Mouse (Mus musculus) neural tube, embryonic 11.5 days (tissue): Measurements from ENCODE around the gene Zfand3. TPM values are rescaled to one million over a fixed set of nuclear protein-coding genes. Genes with fewer than 3 reads are reported as not detected.

ENCODE experiments used
- ATAC-seq: fragments of 200-750 bp; cut with Nextera tagmentation; 2 replicates; pipeline ENCODE4 v1.8.0; 2017; ENCODE audit warnings: moderate number of reproducible peaks, mild to moderate bottlenecking, moderate TSS enrichment, moderate library complexity; ENCODE audit not compliant: insufficient read depth, low FRiP score, low TSS enrichment
- DNase-seq: peaks from one replicate; pipeline ENCODE4 v3.0.0-alpha.2; 2015; ENCODE audit warnings: low spot score
- H3K27ac ChIP-seq: fragments of 300-500 bp; sonication (generic); 2 replicates; pipeline ENCODE4 v1.5.1; 2014; ENCODE audit warnings: low read depth, mild to moderate bottlenecking, low read length
- H3K27me3 ChIP-seq: fragments of 300-500 bp; sonication (generic); 2 replicates; pipeline ENCODE4 v1.6.1; 2014; ENCODE audit warnings: mild to moderate bottlenecking, low read length, mixed read lengths; ENCODE audit not compliant: control insufficient read depth, insufficient read depth
- H3K36me3 ChIP-seq: fragments of 300-500 bp; sonication (generic); 2 replicates; pipeline ENCODE4 v1.6.1; 2014; ENCODE audit warnings: mild to moderate bottlenecking, low read length, moderate library complexity, mixed read lengths; ENCODE audit not compliant: control insufficient read depth, insufficient read depth
- H3K4me1 ChIP-seq: fragments of 300-500 bp; sonication (generic); 2 replicates; pipeline ENCODE4 v1.6.1; 2014; ENCODE audit warnings: low read length, mixed read lengths; ENCODE audit not compliant: control insufficient read depth, insufficient read depth
- H3K4me2 ChIP-seq: fragments of 300-500 bp; sonication (generic); 2 replicates; pipeline ENCODE4 v1.6.1; 2014; ENCODE audit warnings: low read depth, mild to moderate bottlenecking, moderate library complexity
- H3K4me3 ChIP-seq: fragments of 300-500 bp; sonication (generic); 2 replicates; pipeline ENCODE4 v1.5.1; 2014; ENCODE audit warnings: low read depth, low read length
- H3K9ac ChIP-seq: fragments of 300-500 bp; sonication (generic); 2 replicates; pipeline ENCODE4 v1.6.1; 2014; ENCODE audit warnings: mild to moderate bottlenecking, low read length
- H3K9me3 ChIP-seq: fragments of 300-500 bp; sonication (generic); 2 replicates; pipeline ENCODE4 v1.6.1; 2016; ENCODE audit warnings: low read length; ENCODE audit not compliant: control insufficient read depth
- WGBS: fragments of 180-500 bp; shearing (Covaris S2); extraction: QIAGEN DNeasy Blood & Tissue Kit; methylation state at CpG from one replicate; pipeline ENCODE4 v1.1.7; 2014; 5-methylcytosine and 5-hydroxymethylcytosine counted together
- polyA plus RNA-seq: library from polyadenylated mRNA; unstranded; fragments of >200 nt; fragmentation: Nextera tagmentation; extraction: Ambion mirVana; gene quantifications from 2 replicates; pipeline ENCODE4 v1.2.1, GENCODE M21; 2014

Gene Zfand3
- polyA plus RNA-seq, 1 experiment from 2014 or later: 67.0 TPM

- Histone ChIP-seq H3K4me3 (no peak overlapping the region), H3K4me1 (peaks cover 3% of the 10 kb centered on the region; the same call in 1 of the 2 replicates), H3K36me3 (no peaks in the 10 kb centered on the region), H3K9me3 (no peaks in the 10 kb centered on the region), H3K4me2 (no peak overlapping the region), H3K27ac (no peak overlapping the region), H3K9ac (no peak overlapping the region), H3K27me3 (no peaks in the 10 kb centered on the region)
- no peak for ATAC-seq
- DNase-seq: no peak
- 90% methylated on average over 3 of the region's 3 CpGs for WGBS
Measured at GRCm38 (mm10) chr17:30069776-30070175, 65.2 kb downstream of the Zfand3 start.

GRCm38 (mm10) chr17:30070631-30071030, 66.1 kb downstream of the Zfand3 start:
- Histone ChIP-seq H3K4me2 (no peak overlapping the region), H3K9ac (no peak overlapping the region), H3K36me3 (no peaks in the 10 kb centered on the region), H3K4me3 (no peak overlapping the region), H3K4me1 (no peaks in the 10 kb centered on the region), H3K27me3 (no peaks in the 10 kb centered on the region), H3K9me3 (no peaks in the 10 kb centered on the region), H3K27ac (no peak overlapping the region)
- no peak for DNase-seq
- no peak for ATAC-seq
- WGBS: 90% methylated on average over 5 of the region's 5 CpGs

GRCm38 (mm10) chr17:30072613-30073012, 68.1 kb downstream of the Zfand3 start:
- Histone ChIP-seq H3K4me1 (no peaks in the 10 kb centered on the region), H3K4me2 (no peak overlapping the region), H3K9me3 (no peaks in the 10 kb centered on the region), H3K27ac (no peak overlapping the region), H3K36me3 (no peaks in the 10 kb centered on the region), H3K4me3 (no peak overlapping the region), H3K27me3 (no peaks in the 10 kb centered on the region), H3K9ac (no peak overlapping the region)
- no peak for DNase-seq
- ATAC-seq: no peak
- 88% methylated on average over 3 of the region's 3 CpGs for WGBS

GRCm38 (mm10) chr17:30075896-30076295, 71.4 kb downstream of the Zfand3 start:
- Histone ChIP-seq H3K4me1 (no peaks in the 10 kb centered on the region), H3K4me3 (no peak overlapping the region), H3K27me3 (no peaks in the 10 kb centered on the region), H3K9me3 (no peaks in the 10 kb centered on the region), H3K9ac (no peak overlapping the region), H3K36me3 (no peaks in the 10 kb centered on the region; the same call in 1 of the 2 replicates), H3K27ac (no peak overlapping the region), H3K4me2 (no peak overlapping the region)
- ATAC-seq (no peak), DNase-seq (no peak)
- 76% methylated on average over 5 of the region's 5 CpGs for WGBS

- H3K4me3 ChIP-seq: no peak overlapping the region
- no peaks in the 10 kb centered on the region for H3K9me3 ChIP-seq
- 76% methylated on average over 4 of the region's 4 CpGs for WGBS
- H3K4me2 ChIP-seq: no peak overlapping the region
- DNase-seq: no peak
- H3K36me3 ChIP-seq: no peaks in the 10 kb centered on the region
- no peak for ATAC-seq
- H3K4me1 ChIP-seq: no peaks in the 10 kb centered on the region
- H3K9ac ChIP-seq: no peak overlapping the region
- no peak overlapping the region for H3K27ac ChIP-seq
- H3K27me3 ChIP-seq: no peaks in the 10 kb centered on the region
Measured at GRCm38 (mm10) chr17:30084007-30084406, 79.5 kb downstream of the Zfand3 start.

GRCm38 (mm10) chr17:30086695-30087094, 82.2 kb downstream of the Zfand3 start:
- ATAC-seq: no peak
- no peaks in the 10 kb centered on the region for H3K9me3 ChIP-seq

GRCm38 (mm10) chr17:30088431-30088830, 83.9 kb downstream of the Zfand3 start:
- no peaks in the 10 kb centered on the region for H3K9me3 ChIP-seq
- no peak overlapping the region for H3K4me2 ChIP-seq
- DNase-seq (no peak), ATAC-seq (no peak)
- H3K4me1 ChIP-seq: no peaks in the 10 kb centered on the region
- H3K27me3 ChIP-seq: no peaks in the 10 kb centered on the region
- no peak overlapping the region for H3K9ac ChIP-seq
- H3K4me3 ChIP-seq: no peak overlapping the region
- H3K27ac ChIP-seq: no peak overlapping the region
- WGBS: 97% methylated on average over 3 of the region's 3 CpGs
- H3K36me3 ChIP-seq: 0 out of 2 replicates have a peak, but pooled peaks cover 2% of the 10 kb centered on the region

More at GRCm38 (mm10) chr17:30086695-30087094, 82.2 kb downstream of the Zfand3 start:
- no peak overlapping the region for H3K4me3 ChIP-seq
- no peaks in the 10 kb centered on the region for H3K4me1 ChIP-seq
- H3K27me3 ChIP-seq: no peaks in the 10 kb centered on the region
- no peaks in the 10 kb centered on the region for H3K36me3 ChIP-seq
- no peak for DNase-seq
- H3K27ac ChIP-seq: no peak overlapping the region
- WGBS: 91% methylated on average over 6 of the region's 7 CpGs
- H3K4me2 ChIP-seq: no peak overlapping the region
- H3K9ac ChIP-seq: no peak overlapping the region

GRCm38 (mm10) chr17:30090416-30090815, 85.9 kb downstream of the Zfand3 start:
- no peak for ATAC-seq
- no peak overlapping the region for H3K4me2 ChIP-seq
- 79% methylated on average over 3 of the region's 3 CpGs for WGBS

GRCm38 (mm10) chr17:30093148-30093749, 88.7 kb downstream of the Zfand3 start:
- no peaks in the 10 kb centered on the region for H3K27me3 ChIP-seq
- ATAC-seq (no peak), DNase-seq (no peak)
- 0 out of 2 replicates have a peak, but pooled peaks cover 2% of the 10 kb centered on the region for H3K36me3 ChIP-seq
- H3K4me3 ChIP-seq: no peak overlapping the region
- 88% methylated on average over 2 of the region's 2 CpGs for WGBS
- H3K4me1 ChIP-seq: no peaks in the 10 kb centered on the region
- H3K9ac ChIP-seq: no peak overlapping the region
- no peak overlapping the region for H3K27ac ChIP-seq
- H3K9me3 ChIP-seq: no peaks in the 10 kb centered on the region
- no peak overlapping the region for H3K4me2 ChIP-seq

More at GRCm38 (mm10) chr17:30090416-30090815, 85.9 kb downstream of the Zfand3 start:
- Histone ChIP-seq H3K36me3 (0 out of 2 replicates have a peak, but pooled peaks cover 2% of the 10 kb centered on the region), H3K27me3 (no peaks in the 10 kb centered on the region), H3K4me3 (no peak overlapping the region), H3K27ac (no peak overlapping the region), H3K4me1 (no peaks in the 10 kb centered on the region), H3K9ac (no peak overlapping the region), H3K9me3 (no peaks in the 10 kb centered on the region)
- no peak for DNase-seq
